Mouse (Mus musculus) heart, embryonic 11.5 days (tissue): ENCODE data around the gene Pde9a. TPM values are rescaled to one million over a fixed set of nuclear protein-coding genes. Genes with fewer than 3 reads are reported as not detected.

Experiments
- ATAC-seq: fragments of 200-750 bp; cut with Nextera tagmentation; replicated peaks from 2 replicates; pipeline ENCODE4 v1.8.0; 2017; ENCODE audit warnings: moderate library complexity; ENCODE audit not compliant: insufficient number of reproducible peaks, low FRiP score, low TSS enrichment
- H3K27ac ChIP-seq: fragments of 300-500 bp; sonication (generic); 2 replicates; pipeline ENCODE4 v1.5.1; 2014; ENCODE audit warnings: mild to moderate bottlenecking, low read depth, low read length
- H3K27me3 ChIP-seq: fragments of 300-500 bp; sonication (generic); 2 replicates; pipeline ENCODE4 v1.6.1; 2014; ENCODE audit warnings: mild to moderate bottlenecking, low read length, mixed read lengths; ENCODE audit not compliant: control insufficient read depth, insufficient read depth
- H3K36me3 ChIP-seq: fragments of 300-500 bp; sonication (generic); 2 replicates; pipeline ENCODE4 v1.6.1; 2014; ENCODE audit warnings: mild to moderate bottlenecking, low read length, moderate library complexity, mixed read lengths; ENCODE audit not compliant: control insufficient read depth, insufficient read depth
- H3K4me1 ChIP-seq: fragments of 300-500 bp; sonication (generic); 2 replicates; pipeline ENCODE4 v1.6.1; 2014; ENCODE audit warnings: low read length; ENCODE audit not compliant: control insufficient read depth, insufficient read depth
- H3K4me2 ChIP-seq: fragments of 300-500 bp; sonication (generic); 2 replicates; pipeline ENCODE4 v1.6.1; 2014; ENCODE audit warnings: mild to moderate bottlenecking, moderate library complexity
- H3K4me3 ChIP-seq: fragments of 300-500 bp; sonication (generic); 2 replicates; pipeline ENCODE4 v1.5.1; 2014; ENCODE audit warnings: low read depth, low read length
- H3K9ac ChIP-seq: fragments of 300-500 bp; sonication (generic); 2 replicates; pipeline ENCODE4 v1.6.1; 2014; ENCODE audit warnings: mild to moderate bottlenecking, low read depth, low read length, moderate library complexity
- H3K9me3 ChIP-seq: fragments of 300-500 bp; sonication (generic); replicated peaks from 2 replicates; pipeline ENCODE4 v1.6.1; 2016; ENCODE audit warnings: low read length; ENCODE audit not compliant: control insufficient read depth
- WGBS: fragments of 180-500 bp; shearing (Covaris S2); extraction: QIAGEN DNeasy Blood & Tissue Kit; methylation state at CpG from one replicate; pipeline ENCODE4 v1.1.7; 2014; ENCODE audit not compliant: insufficient replicate concordance; 5-methylcytosine and 5-hydroxymethylcytosine counted together
- polyA plus RNA-seq: library from polyadenylated mRNA; unstranded; fragments of >200 nt; fragmentation: Nextera tagmentation; extraction: Ambion mirVana; gene quantifications from 2 replicates; pipeline ENCODE4 v1.2.1, GENCODE M21; 2014

Pde9a gene
- polyA plus RNA-seq, 1 experiment from 2014 or later: 7.1 TPM

DNA sequence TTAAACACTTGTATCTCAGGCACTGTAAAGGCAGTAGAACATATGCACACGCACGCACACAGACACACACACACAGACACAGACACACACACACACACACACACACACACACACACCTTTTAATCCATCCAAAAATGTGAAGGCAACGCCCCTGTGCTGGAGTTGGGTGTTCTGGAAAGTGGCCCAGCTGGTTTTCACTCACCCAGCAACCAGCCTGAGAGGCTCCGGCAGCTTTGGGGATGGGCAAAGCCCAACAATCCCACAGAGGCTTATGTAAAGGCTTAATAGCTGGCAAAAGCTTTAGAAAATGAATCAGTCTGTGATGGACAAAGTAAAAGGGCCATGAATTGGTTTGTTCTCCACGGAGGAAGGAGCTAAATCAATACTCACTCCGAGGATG, 14.3 kb downstream of the Pde9a start:
- Histone ChIP-seq H3K4me1 (no peaks in the 10 kb centered on the region), H3K9me3 (no peaks in the 10 kb centered on the region), H3K4me3 (no peak overlapping the region), H3K9ac (no peak overlapping the region), H3K27ac (no peak overlapping the region), H3K27me3 (no peaks in the 10 kb centered on the region), H3K4me2 (no peak overlapping the region), H3K36me3 (no peaks in the 10 kb centered on the region)
- ATAC-seq: no peak
- WGBS: 93% methylated on average over 6 of the region's 6 CpGs

DNA sequence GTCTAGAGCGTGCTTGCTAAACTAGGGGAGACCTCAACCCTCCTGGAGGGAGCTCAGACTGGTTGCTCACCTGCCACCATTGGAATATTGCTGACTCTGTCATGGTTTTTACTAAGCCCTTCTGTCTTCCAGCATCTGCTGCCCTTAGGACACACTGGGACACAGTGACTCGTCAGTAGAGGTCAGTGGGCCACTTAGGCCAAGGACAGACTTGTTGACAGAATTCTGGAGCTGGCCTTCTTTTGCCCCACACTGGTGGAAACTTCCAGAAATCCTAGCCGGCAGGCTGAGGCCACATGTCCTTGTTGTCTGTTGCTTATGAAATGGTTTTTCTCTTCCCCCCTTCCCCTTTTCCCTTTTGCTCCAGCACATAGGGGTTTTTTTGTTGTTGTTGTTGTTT, 15.2 kb downstream of the Pde9a start:
- Histone ChIP-seq H3K9ac (no peak overlapping the region), H3K4me1 (no peaks in the 10 kb centered on the region), H3K4me3 (no peak overlapping the region), H3K4me2 (no peak overlapping the region), H3K36me3 (no peaks in the 10 kb centered on the region), H3K27ac (no peak overlapping the region), H3K9me3 (no peaks in the 10 kb centered on the region), H3K27me3 (no peaks in the 10 kb centered on the region)
- 66% methylated on average over 3 of the region's 3 CpGs for WGBS
- no peak for ATAC-seq

DNA sequence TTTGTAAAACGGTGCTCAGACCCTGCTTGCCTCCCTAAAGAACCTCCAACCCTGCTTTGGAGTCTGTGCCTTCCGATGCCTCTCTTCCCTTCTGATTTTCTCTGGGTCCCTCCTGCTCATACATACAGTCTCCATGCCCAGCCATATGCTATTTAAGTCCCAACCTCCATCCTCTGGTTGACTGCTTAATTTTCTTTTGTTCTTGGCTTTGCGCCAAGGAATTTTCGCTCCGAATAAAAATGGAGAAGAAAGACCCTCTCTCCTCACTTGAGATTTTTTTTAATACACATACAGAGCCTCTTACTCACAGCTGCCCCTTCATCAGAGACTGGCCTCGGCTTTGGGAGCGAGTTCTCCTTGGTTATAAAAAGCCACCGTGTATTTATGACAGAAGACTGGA, 16.7 kb downstream of the Pde9a start:
- Histone ChIP-seq H3K27me3 (no peaks in the 10 kb centered on the region), H3K4me1 (no peaks in the 10 kb centered on the region), H3K9me3 (no peaks in the 10 kb centered on the region), H3K4me2 (no peak overlapping the region), H3K36me3 (no peaks in the 10 kb centered on the region), H3K4me3 (no peak overlapping the region), H3K9ac (no peak overlapping the region), H3K27ac (no peak overlapping the region)
- 76% methylated on average over 8 of the region's 8 CpGs for WGBS
- no peak for ATAC-seq

DNA sequence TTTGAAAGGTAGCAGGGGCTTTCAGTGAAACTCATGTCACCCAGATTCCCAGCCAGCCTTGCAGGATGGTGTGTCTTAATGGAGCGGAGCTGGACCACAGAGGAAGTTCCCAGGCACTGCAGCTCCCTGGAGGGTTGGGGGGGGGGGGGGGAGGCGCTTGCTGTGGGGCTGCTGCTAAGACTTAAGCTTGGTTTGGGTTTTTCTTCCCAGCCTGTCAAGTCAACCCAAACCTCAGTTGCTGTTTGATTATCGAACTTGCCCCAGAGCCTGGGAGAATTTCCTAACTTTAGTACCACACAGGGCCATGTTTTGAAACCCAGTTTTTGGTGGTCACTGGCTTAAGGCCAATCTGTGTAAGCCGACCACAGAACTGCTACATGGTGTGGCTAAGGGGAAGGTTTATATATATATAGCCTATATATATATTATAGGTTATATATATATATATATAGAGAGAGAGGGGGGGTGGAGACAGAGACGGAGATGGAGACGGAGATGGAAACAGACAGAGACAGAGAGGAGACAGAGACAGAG, 19.8 kb downstream of the Pde9a start:
- 59% methylated on average over 6 of the region's 6 CpGs for WGBS
- Histone ChIP-seq H3K4me1 (peaks cover 6% of the 10 kb centered on the region; the same call in 1 of the 2 replicates), H3K36me3 (no peaks in the 10 kb centered on the region), H3K9ac (no peak overlapping the region), H3K27me3 (no peaks in the 10 kb centered on the region), H3K27ac (no peak overlapping the region), H3K4me2 (no peak overlapping the region), H3K4me3 (no peak overlapping the region), H3K9me3 (no peaks in the 10 kb centered on the region)
- ATAC-seq: no peak

DNA sequence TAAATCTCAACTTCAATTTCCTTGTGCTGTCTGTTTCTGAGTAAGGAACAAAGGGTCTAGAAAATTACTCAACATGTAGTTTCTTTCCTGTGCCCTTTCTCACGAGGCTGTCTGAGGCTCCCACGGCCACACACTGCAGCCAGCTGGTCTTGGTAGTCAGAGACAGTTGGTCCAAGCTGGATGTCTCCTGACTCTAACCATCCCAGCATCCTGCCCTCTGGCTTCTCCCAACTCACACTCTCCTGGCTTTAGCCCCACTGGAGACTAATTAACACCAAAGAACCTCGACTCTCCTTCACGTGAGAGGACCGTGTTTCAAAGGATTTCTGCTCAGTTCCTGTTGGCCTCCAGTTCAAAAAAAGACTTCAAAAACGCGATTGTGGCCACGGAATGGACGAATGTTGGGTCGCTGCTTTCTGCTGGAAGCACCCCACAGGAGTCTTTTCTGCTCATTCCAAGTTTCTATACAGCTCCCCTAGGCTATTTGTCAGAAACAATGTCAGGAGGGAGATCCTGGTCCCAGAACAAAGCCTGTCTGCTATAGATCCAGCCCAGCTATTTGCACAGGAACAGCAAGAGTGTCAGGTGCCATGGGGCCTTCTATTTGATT, 23.8 kb downstream of the Pde9a start:
- WGBS: 54% methylated on average over 10 of the region's 10 CpGs
- Histone ChIP-seq H3K4me1 (peaks cover 6% of the 10 kb centered on the region; the same call in 1 of the 2 replicates), H3K36me3 (no peaks in the 10 kb centered on the region), H3K4me2 (no peak overlapping the region), H3K4me3 (no peak overlapping the region), H3K27me3 (no peaks in the 10 kb centered on the region), H3K9ac (no peak overlapping the region; the same call in 1 of the 2 replicates), H3K27ac (no peak overlapping the region), H3K9me3 (no peaks in the 10 kb centered on the region)
- ATAC-seq: no peak

DNA sequence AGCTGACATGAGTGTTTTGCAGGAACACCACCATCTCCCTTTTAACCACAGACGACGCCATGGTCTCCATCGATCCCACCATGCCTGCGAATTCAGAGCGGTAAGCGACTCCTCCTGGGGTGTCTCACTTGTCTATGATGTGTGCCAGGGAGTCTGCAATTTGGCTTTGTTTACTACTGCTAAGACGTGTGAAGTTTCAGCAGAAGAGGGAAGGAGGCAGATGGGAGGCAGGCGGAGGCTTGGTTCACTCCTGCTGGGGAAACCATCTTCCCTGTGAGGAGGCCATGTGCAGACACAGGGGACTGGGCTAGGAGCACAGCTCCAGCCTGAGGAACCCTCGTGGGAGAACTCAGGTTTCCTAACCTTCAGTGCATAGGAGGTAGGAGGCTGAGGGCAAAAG, 29.2 kb downstream of the Pde9a start:
- 58% methylated on average over 9 of the region's 9 CpGs for WGBS
- H3K27ac ChIP-seq: no peak overlapping the region
- H3K27me3 ChIP-seq: no peaks in the 10 kb centered on the region
- H3K9ac ChIP-seq: no peak overlapping the region
- no peaks in the 10 kb centered on the region for H3K9me3 ChIP-seq
- H3K4me3 ChIP-seq: no peak overlapping the region
- H3K4me2 ChIP-seq: no peak overlapping the region
- 0 out of 2 replicates have a peak, but pooled peaks cover 2% of the 10 kb centered on the region for H3K36me3 ChIP-seq
- H3K4me1 ChIP-seq: peaks cover 14% of the 10 kb centered on the region
- no peak for ATAC-seq

DNA sequence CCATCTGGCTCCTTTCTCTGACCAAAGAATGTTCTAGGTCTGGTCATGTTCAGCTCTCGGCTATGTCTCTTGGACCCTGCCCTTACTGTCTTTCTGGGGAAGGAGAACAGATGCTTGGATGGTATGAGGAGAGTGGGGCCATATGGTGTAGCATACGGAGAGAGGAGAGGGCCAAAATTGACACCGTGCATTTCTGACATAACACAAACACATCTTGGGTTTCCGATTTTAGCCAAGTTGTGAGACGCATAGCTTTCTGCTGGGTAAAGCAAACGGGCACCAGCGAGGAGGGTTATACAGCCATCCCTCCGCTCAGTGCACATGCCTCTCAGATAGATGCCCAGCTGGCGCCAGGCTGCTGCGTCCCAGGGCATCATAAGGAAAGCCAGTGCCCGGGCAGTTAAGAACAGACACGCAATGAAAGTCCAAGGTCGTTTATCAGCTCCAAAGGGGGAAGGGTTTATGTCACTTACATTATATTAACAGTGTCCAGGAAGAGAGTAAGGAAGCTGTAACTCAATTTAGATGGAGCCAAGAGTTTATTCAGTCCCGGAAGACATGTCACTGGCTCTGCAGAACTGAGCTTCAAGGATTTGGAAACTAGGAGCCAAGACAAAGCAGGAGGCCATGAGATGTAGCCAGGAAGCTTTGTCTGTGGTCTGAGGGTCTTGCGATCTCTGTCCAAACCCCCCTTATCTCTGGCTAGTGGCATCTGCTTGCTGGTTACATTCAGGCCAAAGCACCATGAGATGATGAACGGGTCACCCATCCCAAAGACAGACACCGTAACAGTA, 33.0 kb downstream of the Pde9a start:
- Histone ChIP-seq H3K27me3 (no peaks in the 10 kb centered on the region), H3K9ac (no peak overlapping the region), H3K4me1 (peaks cover 21% of the 10 kb centered on the region), H3K27ac (no peak overlapping the region), H3K4me2 (no peak overlapping the region), H3K36me3 (0 out of 2 replicates have a peak, but pooled peaks cover 2% of the 10 kb centered on the region), H3K9me3 (no peaks in the 10 kb centered on the region), H3K4me3 (no peak overlapping the region)
- WGBS: 73% methylated on average over 17 of the region's 17 CpGs
- ATAC-seq: no peak

DNA sequence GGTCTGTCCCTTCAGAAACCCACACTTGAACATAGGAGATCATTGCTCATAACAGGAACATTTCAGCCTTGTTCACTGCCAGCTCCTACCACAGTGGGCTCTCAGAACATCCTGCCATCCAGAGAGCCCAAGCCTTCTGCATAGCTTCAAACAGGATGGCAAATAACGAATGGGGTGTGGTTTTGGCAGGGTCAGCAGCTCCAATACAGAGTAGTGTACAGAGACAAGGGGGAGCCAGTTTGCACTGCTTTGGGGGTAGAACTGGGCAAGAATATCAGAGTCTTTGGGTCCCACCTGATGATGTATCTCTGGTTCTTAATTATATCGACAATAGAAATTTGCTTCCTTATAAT, 33.6 kb downstream of the Pde9a start:
- Histone ChIP-seq H3K27me3 (no peaks in the 10 kb centered on the region), H3K27ac (no peak overlapping the region), H3K4me3 (no peak overlapping the region), H3K9me3 (no peaks in the 10 kb centered on the region), H3K4me1 (peaks cover 23% of the 10 kb centered on the region), H3K36me3 (0 out of 2 replicates have a peak, but pooled peaks cover 2% of the 10 kb centered on the region), H3K4me2 (no peak overlapping the region), H3K9ac (no peak overlapping the region)
- WGBS: 46% methylated on average over 2 of the region's 2 CpGs
- no peak for ATAC-seq
